Mouse (Mus musculus): ENCODE data around the gene Mctp2. TPM values are rescaled to one million over a fixed set of nuclear protein-coding genes. Genes with fewer than 3 reads are reported as not detected.

Gene Mctp2
- polyA plus RNA-seq, 1 experiment from 2014 or later: 4.0 TPM

- DNase-seq (ENCODE audit: low spot score): no peak
Observed at GRCm38 (mm10) chr7:72169320-72169719, 137.1 kb downstream of the Mctp2 start.

GRCm38 (mm10) chr7:72165726-72166701 is 140.4 kb downstream of the Mctp2 start:
- DNase-seq (ENCODE audit: low spot score): no peak

- DNase-seq (ENCODE audit: low spot score): no peak
Observed at GRCm38 (mm10) chr7:72162256-72162655, 144.2 kb downstream of the Mctp2 start.

DNA sequence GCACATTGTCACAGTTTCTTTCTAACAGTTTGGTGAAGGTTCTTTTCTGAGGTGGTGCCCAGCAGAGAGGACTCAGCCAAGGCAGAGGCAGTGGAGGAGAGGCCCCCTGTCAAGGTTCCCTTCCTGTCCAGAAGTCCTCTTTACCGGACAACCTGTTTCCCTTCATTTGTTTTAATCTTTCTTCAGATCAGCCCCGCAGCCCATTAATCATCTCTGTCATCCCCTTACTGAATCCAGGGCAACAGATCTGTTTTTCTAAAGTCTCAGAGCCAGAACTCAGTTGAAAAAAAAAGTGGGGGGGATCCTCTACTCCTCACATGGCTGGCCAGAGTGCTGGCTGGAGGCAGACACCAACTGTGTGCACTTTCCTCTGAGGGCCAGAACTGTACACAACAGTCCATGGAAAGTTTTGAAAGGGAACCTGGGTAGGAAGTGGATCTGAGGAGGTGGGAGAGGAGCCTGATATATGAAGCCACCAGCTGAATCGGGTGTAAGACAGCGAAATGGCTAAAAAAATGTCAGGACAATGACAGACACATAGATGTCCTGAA is 146.8 kb downstream of the Mctp2 start:
- no peak for DNase-seq (ENCODE audit: low spot score)

- no peak for DNase-seq (ENCODE audit: low spot score)
Observed at GRCm38 (mm10) chr7:72150799-72151708, 155.4 kb downstream of the Mctp2 start.

- DNase-seq (ENCODE audit: low spot score): no peak
Observed at GRCm38 (mm10) chr7:72149073-72149472, 157.3 kb downstream of the Mctp2 start.

GRCm38 (mm10) chr7:72146849-72147248 is 159.6 kb downstream of the Mctp2 start:
- no peak for DNase-seq (ENCODE audit: low spot score)

- DNase-seq (ENCODE audit: low spot score): no peak
Observed at GRCm38 (mm10) chr7:72145726-72146520, 160.5 kb downstream of the Mctp2 start.

- DNase-seq (ENCODE audit: low spot score): no peak
Observed at GRCm38 (mm10) chr7:72138701-72139100, 167.7 kb downstream of the Mctp2 start.

DNA sequence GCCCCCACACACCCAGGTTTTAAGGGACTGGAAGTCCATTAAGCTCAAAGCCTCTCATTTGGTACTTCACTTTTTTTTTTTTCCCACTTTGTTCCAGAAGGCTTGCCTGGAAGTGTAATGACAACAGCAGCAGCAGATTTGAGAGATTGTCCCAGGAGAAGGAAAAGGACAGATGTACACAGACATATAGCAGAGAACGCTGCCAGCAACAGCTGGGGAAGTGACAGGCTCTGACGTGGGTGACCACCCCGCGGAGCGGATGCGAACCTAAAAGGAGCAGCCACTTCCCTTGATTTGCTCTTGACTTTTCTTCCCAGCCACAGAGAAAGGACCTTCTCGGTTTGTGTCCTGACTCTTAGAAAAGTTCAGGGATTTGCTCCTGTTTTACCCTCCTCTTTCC is 185.4 kb downstream of the Mctp2 start:
- DNase-seq (ENCODE audit: low spot score): no peak

GRCm38 (mm10) chr7:72119713-72120112 is 186.7 kb downstream of the Mctp2 start:
- DNase-seq (ENCODE audit: low spot score): no peak

DNA sequence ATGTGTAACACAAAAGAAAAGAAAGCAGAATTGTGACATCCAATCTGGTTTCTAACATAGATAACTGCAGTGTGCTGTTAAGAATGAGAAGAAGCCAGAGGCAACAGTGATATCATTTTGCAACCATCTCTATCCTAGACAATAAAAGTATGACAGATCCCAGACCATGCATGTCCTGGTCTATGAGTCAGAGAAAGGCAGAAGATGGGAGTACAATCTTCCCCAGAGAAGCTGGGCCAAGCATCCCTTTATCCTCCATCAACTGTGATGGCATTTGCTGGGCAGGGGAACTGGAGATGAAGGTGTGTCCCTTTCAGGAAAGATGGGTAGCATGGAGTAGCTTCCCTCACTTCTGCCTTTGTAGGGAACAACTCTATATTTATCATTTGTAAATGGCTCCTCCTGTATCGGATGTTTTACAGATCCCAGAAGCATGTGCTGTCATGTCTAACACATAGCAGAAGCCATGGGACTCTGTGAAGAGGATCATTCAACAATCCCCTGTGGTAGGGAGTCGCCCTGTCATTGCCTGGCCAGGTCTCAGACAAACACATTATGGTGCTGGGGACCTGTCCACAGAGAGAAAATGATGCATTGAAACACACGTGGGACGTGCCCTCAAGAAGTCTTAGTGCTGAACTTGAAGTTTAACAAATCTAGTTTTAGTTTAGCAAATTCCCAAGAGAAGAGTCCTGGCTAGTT is 188.9 kb downstream of the Mctp2 start:
- no peak for DNase-seq (ENCODE audit: low spot score)

GRCm38 (mm10) chr7:72115073-72115472 is 191.3 kb downstream of the Mctp2 start:
- no peak for DNase-seq (ENCODE audit: low spot score)

DNA sequence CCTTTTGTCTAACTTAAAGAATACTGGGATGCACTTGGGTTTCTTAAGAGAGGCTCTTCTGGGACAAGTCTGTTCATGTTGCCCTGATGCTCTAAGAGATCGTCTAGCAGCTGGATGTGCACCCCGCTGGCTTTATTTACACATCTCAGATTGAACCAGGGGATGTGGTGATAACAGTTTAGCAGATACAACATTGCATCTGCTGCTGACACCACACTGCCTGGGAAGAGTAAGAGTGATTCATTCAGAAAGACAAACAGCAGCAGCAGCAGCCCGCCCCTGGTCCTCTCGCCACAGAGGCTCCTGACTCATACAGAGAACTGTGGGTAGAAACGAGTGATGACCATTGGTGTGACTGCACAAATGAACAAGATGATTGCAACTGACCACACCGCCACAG is 195.8 kb downstream of the Mctp2 start:
- DNase-seq (ENCODE audit: low spot score): no peak

DNA sequence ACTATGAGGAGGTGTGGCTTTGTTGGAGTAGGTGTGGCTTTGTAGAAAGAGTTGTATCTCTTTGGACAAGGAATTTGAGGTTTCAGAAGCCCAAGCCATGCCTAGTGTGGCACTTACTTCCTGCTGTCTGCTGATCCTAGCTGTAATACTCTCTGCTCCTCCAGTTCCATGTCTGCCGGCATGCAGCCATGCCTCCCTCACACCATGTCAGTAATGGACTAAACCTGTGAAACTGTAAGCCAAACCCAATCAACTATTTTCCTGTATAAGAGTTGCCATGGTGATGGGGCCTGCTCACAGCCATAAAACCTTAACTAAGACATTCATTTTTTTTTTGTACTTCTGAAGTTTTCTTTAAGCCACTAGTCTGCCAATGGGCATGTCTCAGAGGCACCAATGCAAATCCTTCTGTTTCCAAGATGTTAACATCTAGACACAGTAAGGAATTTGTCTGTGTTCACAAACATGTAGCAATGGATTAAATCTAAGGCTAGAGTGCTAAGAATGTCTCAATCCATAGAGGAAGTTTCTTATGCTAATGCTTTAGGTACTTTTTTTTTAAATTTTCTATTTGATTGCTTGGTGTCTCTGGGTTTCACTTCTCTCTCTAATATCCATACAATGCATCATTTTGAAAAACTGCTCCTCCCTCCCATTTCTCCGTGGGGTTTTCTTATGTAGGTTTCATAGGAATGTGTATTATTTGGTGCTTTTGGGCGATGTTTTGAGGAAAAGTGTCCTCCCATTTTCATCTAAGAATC is 197.6 kb downstream of the Mctp2 start:
- no peak for DNase-seq (ENCODE audit: low spot score)

DNA sequence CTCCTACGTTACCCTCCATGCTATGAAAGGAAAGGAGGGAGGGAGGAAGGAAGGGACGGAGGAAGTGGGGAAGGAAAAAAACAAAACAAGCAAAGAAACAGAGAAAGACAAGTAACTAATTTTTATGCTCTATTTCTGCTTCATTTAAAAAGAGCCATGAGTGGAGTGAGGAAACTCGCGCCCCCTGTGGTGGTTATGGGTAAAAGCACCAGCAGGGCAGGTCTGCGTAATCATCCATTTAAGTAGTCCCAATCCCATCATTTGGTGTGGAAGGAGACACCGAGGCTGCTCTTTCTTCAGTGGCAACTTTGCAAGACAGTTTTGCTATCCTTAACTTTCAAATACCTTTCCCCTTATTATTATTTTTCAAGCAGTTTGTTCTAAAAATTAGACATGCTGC is 202.2 kb downstream of the Mctp2 start:
- DNase-seq (ENCODE audit: low spot score): no peak

GRCm38 (mm10) chr7:72103654-72104053 is 202.8 kb downstream of the Mctp2 start:
- no peak for DNase-seq (ENCODE audit: low spot score)

- DNase-seq (ENCODE audit: low spot score): no peak
Observed at GRCm38 (mm10) chr7:72100683-72101082, 205.7 kb downstream of the Mctp2 start.

GRCm38 (mm10) chr7:72098603-72099002 is 207.8 kb downstream of the Mctp2 start:
- no peak for DNase-seq (ENCODE audit: low spot score)

Measured in thymus, postnatal 0 days (tissue).